Mouse (Mus musculus): Measurements from ENCODE around the gene Ltbp3.

DNA sequence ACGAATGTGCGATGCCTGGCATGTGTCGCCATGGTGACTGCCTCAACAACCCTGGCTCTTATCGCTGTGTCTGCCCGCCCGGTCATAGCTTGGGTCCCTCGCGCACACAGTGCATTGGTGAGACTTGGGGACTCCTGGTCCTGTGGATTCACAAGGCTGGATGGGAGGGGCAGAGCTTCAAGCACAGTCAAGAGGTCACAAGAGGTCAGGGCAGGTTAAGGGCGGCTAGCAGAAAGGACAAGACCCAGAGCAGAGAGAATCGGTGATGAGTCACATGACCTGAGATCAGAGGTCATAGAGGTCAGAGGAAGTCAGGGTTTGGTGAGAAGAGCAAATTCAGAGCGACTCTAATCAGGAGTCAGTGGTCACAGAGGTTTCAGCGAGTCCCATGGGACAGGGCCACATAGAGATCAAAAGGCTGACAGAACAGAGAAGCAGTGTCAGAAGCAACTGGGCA lies 6.2 kb downstream of the Ltbp3 start:
- TF ChIP-seq GATA1 (IDR thresholded peaks at IDR 0.05; ENCODE audit: low read length) (no peak), TAL1 (IDR thresholded peaks at IDR 0.05; ENCODE audit: low read length) (no peak)

Measured in erythroblast, embryonic 14.5 days (primary cell).